Mouse (Mus musculus) myocyte (in vitro differentiated cells): ENCODE results near the gene 4921524J17Rik. TPM values are rescaled to one million over a fixed set of nuclear protein-coding genes. Genes with fewer than 3 reads are reported as not detected.
A peak's percentile ranks its signal among the peaks of the same experiment; 100 is the strongest.

Experiments
- H3K27me3 ChIP-seq: one replicate; pipeline ENCODE4 v1.6.1; 2011; ENCODE audit not compliant: control insufficient read depth, insufficient read depth, insufficient read length
- H3K36me3 ChIP-seq: one replicate; pipeline ENCODE4 v1.6.1; 2011; ENCODE audit not compliant: control insufficient read depth, insufficient read depth
- H3K4me2 ChIP-seq: one replicate; pipeline ENCODE4 v1.6.1; 2011; ENCODE audit warnings: low read depth, control low read depth
- H3K4me3 ChIP-seq: one replicate; pipeline ENCODE4 v1.5.1; 2011; ENCODE audit warnings: mild to moderate bottlenecking, control low read depth, moderate library complexity
- H3K79me2 ChIP-seq: one replicate; pipeline ENCODE4 v1.6.1; 2011; ENCODE audit not compliant: control insufficient read depth, insufficient read depth
- H3ac ChIP-seq: one replicate; pipeline ENCODE4 v1.6.1; 2011; ENCODE audit not compliant: control insufficient read depth, insufficient read length
- CEBPB ChIP-seq: IDR thresholded peaks from 2 replicates; pipeline ENCODE4 v1.6.1; 2011; ENCODE audit warnings: mild to moderate bottlenecking, moderate library complexity; ENCODE audit not compliant: poor library complexity, insufficient read depth, severe bottlenecking
- E2F4 ChIP-seq: IDR thresholded peaks from one replicate; pipeline ENCODE4 v1.6.1; 2011; ENCODE audit warnings: mild to moderate bottlenecking, control low read depth, moderate library complexity; ENCODE audit not compliant: insufficient read depth
- MAX ChIP-seq: IDR thresholded peaks from one replicate; pipeline ENCODE4 v1.6.1; 2011; ENCODE audit warnings: low read depth, mild to moderate bottlenecking, control low read depth
- MYOD1 ChIP-seq, 3 experiments: IDR thresholded peaks; one replicate each; pipeline ENCODE4 v1.6.1; 2011; ENCODE audit warnings: control low read depth in 2 of 3, low read depth in 2 of 3, mild to moderate bottlenecking in 2 of 3, moderate library complexity in 1 of 3; ENCODE audit not compliant: insufficient read length in 2 of 3, control insufficient read depth in 1 of 3
- MYOG ChIP-seq, 3 experiments: IDR thresholded peaks; one replicate each; pipeline ENCODE4 v1.6.1; 2011; ENCODE audit warnings: control low read depth in 2 of 3, low read depth in 2 of 3, mild to moderate bottlenecking in 2 of 3; ENCODE audit not compliant: insufficient read length in 2 of 3, control insufficient read depth in 1 of 3, insufficient read depth in 1 of 3
- POLR2A ChIP-seq: IDR thresholded peaks from one replicate; pipeline ENCODE4 v1.6.1; 2011; ENCODE audit warnings: low read depth, mild to moderate bottlenecking, control low read depth, moderate library complexity; ENCODE audit not compliant: insufficient read length
- POLR2AphosphoS2 ChIP-seq: IDR thresholded peaks from one replicate; pipeline ENCODE4 v1.6.1; 2011; ENCODE audit warnings: low read depth, control low read depth; ENCODE audit not compliant: insufficient read length
- REST ChIP-seq: IDR thresholded peaks from one replicate; pipeline ENCODE4 v1.6.1; 2011; ENCODE audit warnings: mild to moderate bottlenecking, control low read depth, moderate library complexity; ENCODE audit not compliant: insufficient read depth, insufficient read length
- SRF ChIP-seq: IDR thresholded peaks from one replicate; pipeline ENCODE4 v1.6.1; 2011; ENCODE audit warnings: low read depth; ENCODE audit not compliant: control insufficient read depth, insufficient read length
- TCF12 ChIP-seq: IDR thresholded peaks from one replicate; pipeline ENCODE4 v1.6.1; 2011; ENCODE audit warnings: mild to moderate bottlenecking, control low read depth; ENCODE audit not compliant: poor library complexity, insufficient read depth, severe bottlenecking
- TCF3 ChIP-seq: IDR thresholded peaks from one replicate; pipeline ENCODE4 v1.6.1; 2011; ENCODE audit warnings: low read depth, control low read depth; ENCODE audit not compliant: insufficient read length
- USF1 ChIP-seq: IDR thresholded peaks from one replicate; pipeline ENCODE4 v1.6.1; 2011; ENCODE audit warnings: low read depth, mild to moderate bottlenecking, control low read depth, moderate library complexity
- polyA plus RNA-seq: library from polyadenylated mRNA; unstranded; fragments of >200 nt; fragmentation: generic; extraction: Trizol; gene quantifications from one replicate; pipeline ENCODE4 v1.2.1, GENCODE M21; 2012; ENCODE audit warnings: missing spikeins

4921524J17Rik gene
- polyA plus RNA-seq, 1 experiment, result 12.3 TPM

DNA sequence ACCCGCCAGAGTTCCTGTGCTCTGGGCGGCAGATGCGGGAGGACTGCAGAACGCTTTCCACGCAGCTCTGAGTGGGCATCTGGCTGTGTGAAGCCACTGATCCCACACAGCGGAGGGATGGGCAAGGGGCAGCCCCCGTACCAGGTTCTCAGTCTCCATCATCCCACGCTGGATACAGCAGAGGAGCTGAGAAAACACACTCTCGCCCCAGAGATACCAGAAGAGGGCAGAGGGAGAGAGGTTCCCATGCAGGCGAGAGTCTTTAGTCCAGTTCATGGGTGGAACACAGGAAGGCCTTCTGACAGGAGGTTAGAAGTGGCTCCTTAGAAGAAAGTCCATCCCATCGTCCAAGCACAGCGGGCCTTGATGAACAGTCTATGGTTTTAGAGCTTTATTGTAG is 2.2 kb upstream of the 4921524J17Rik start:
- H3ac ChIP-seq, result no peak overlapping the region
- no peak overlapping the region for H3K4me3 ChIP-seq
- H3K4me2 ChIP-seq, result no peak overlapping the region
- TF ChIP-seq MYOG (IDR thresholded peaks at IDR 0.05; ENCODE audit: control insufficient read depth in 1 of 3, insufficient read depth in 1 of 3, insufficient read length in 2 of 3, low read depth in 2 of 3) (no peak), TCF3 (no peak), MYOD1 (IDR thresholded peaks at IDR 0.05; ENCODE audit: control insufficient read depth in 1 of 3, insufficient read length in 2 of 3, low read depth in 2 of 3) (no peak), CEBPB (no peak), MAX (no peak), REST (no peak), E2F4 (no peak), TCF12 (no peak)
- H3K36me3 ChIP-seq, result no peaks in the 10 kb centered on the region
- H3K27me3 ChIP-seq, result no peaks in the 10 kb centered on the region
- H3K79me2 ChIP-seq, result peaks cover 25% of the 10 kb centered on the region

DNA sequence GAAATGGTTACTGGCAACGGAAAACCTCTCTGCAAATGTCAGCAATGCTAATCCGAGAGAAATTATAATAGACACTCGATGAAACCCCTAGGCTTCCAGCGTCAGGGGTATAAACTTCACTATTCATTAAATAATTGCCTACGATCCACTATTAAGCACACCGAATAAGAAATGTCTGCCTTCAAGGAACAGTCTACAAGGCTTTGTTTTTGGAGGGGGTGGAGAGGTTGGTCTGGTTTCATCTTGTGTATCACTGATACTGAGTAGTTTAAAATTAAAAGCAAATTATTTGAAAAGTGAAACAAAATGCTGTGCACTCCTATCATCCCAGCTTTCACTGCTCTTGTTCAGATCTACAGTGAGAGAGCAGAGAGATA is 372 bp upstream of the 4921524J17Rik start:
- peak overlapping the region; percentile 98 for H3K4me2 ChIP-seq
- TF ChIP-seq USF1 (no peak), SRF (no peak), POLR2A (no peak), MYOD1 (IDR thresholded peaks at IDR 0.05; ENCODE audit: control insufficient read depth in 1 of 3, insufficient read length in 2 of 3, low read depth in 2 of 3) (no peak)
- H3ac ChIP-seq, result peak overlapping the region; percentile 82
- H3K27me3 ChIP-seq, result no peaks in the 10 kb centered on the region
- H3K79me2 ChIP-seq, result peaks cover 43% of the 10 kb centered on the region
- no peaks in the 10 kb centered on the region for H3K36me3 ChIP-seq
- peak overlapping the region; percentile 87 for H3K4me3 ChIP-seq

DNA sequence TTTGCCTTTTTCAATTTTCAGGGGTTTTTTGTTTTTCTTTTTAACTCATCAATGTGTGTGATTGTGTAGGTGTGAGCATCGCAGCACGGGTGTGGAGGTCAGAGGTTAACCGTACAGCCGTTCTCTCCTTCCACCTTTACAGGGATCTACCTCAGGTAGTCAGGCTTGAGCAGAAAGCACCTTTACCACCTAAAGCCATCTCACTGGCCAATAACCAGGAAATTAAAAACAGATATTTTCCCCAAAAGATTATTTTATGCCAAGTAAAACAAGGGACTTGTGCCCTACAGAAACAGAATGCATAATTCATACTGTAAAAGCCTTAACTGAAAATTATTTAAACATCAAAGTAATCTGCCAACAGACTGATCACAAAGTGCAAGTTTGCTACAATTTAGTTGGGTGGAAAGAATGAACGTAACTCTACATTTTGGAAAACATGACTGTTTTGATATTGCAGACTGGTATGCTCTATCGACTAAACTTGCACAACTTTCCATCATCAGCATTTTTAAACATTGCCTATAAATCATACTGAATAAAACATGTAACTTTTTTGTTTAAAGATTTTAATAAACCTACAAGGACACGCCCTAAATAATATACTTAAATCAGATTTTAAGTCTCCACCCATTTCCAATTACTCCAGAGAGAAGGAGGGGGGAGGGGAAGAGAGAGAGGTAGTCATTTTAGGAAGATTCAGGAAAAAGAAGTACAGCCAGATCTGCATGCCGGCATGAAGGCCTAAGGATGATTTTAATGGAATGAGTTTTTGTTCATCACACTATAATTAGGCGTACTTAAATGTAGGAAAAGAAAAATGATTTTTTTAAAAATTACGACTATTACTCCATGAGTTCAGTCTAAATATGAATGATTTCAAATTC is 1.1 kb downstream of the 4921524J17Rik start:
- H3K4me2 ChIP-seq, result peak overlapping the region; percentile 88
- no peaks in the 10 kb centered on the region for H3K27me3 ChIP-seq
- H3K79me2 ChIP-seq, result peaks cover 58% of the 10 kb centered on the region
- peak overlapping the region; percentile 87 for H3K4me3 ChIP-seq
- peak overlapping the region; percentile 82 for H3ac ChIP-seq
- TF ChIP-seq TCF3, result no peak
- H3K36me3 ChIP-seq, result no peaks in the 10 kb centered on the region

DNA sequence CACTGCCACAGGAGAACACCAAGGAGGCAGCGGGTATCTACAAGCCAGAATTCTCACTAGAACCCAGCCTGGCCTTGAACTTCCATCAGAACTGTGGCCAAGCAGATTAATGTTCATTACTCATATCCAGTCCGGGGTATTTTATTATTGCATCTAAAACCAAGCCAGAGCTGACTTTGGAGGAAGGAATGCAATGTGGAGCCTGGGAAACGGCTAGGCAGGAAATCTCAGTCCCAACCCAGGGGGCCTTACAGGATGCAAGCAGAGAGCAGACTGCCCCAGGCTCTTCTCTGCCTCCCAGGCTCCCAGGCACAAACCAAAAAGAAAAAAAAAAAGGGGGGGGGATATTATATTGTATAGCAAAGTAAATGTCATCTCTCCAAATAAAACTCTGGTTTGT is 1.8 kb downstream of the 4921524J17Rik start:
- peak overlapping the region; percentile 88 for H3K4me2 ChIP-seq
- H3K27me3 ChIP-seq, result no peaks in the 10 kb centered on the region
- no peaks in the 10 kb centered on the region for H3K36me3 ChIP-seq
- no peak overlapping the region for H3ac ChIP-seq
- H3K4me3 ChIP-seq, result peak overlapping the region; percentile 87
- no peak for TF ChIP-seq E2F4
- TF ChIP-seq USF1, result no peak
- no peak for TF ChIP-seq POLR2AphosphoS2
- no peak for TF ChIP-seq MAX
- no peak for TF ChIP-seq MYOD1 (IDR thresholded peaks at IDR 0.05; ENCODE audit: control insufficient read depth in 1 of 3, insufficient read length in 2 of 3, low read depth in 2 of 3)
- no peak for TF ChIP-seq POLR2A
- TF ChIP-seq MYOG (IDR thresholded peaks at IDR 0.05; ENCODE audit: control insufficient read depth in 1 of 3, insufficient read depth in 1 of 3, insufficient read length in 2 of 3, low read depth in 2 of 3), result no peak
- no peak for TF ChIP-seq REST
- no peak for TF ChIP-seq TCF12
- TF ChIP-seq TCF3, result no peak
- no peak for TF ChIP-seq SRF
- TF ChIP-seq CEBPB, result no peak
- H3K79me2 ChIP-seq, result peaks cover 65% of the 10 kb centered on the region

DNA sequence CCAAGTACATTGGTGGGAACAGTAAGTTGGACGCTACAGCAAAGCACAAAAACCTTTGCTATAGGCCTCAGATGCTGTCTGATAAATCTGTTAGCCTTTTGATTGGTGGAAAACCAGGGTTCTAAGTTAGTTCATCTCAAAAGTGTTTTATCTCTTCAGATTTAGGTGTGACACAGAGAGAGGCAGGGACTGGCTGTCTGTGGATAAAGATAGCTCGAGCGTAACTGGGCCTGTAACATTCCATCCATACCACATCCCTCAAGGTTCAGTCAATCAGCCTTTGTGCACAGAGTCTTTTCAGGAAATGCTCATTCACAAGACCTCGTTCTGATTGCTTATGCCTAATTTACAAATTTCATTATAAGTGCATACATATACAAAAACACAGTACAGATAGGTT is 3.4 kb downstream of the 4921524J17Rik start:
- no peak overlapping the region for H3K4me3 ChIP-seq
- H3ac ChIP-seq, result no peak overlapping the region
- H3K4me2 ChIP-seq, result peak overlapping the region; percentile 70
- H3K36me3 ChIP-seq, result peaks cover 3% of the 10 kb centered on the region
- peaks cover 81% of the 10 kb centered on the region for H3K79me2 ChIP-seq
- H3K27me3 ChIP-seq, result no peaks in the 10 kb centered on the region
- TF ChIP-seq REST (no peak), E2F4 (no peak), POLR2A (no peak), TCF3 (no peak), MAX (no peak), SRF (no peak), MYOD1 (IDR thresholded peaks at IDR 0.05; ENCODE audit: control insufficient read depth in 1 of 3, insufficient read length in 2 of 3, low read depth in 2 of 3) (no peak), TCF12 (no peak), USF1 (no peak), MYOG (IDR thresholded peaks at IDR 0.05; ENCODE audit: control insufficient read depth in 1 of 3, insufficient read depth in 1 of 3, insufficient read length in 2 of 3, low read depth in 2 of 3) (no peak), POLR2AphosphoS2 (no peak), CEBPB (no peak)
